Mouse (Mus musculus): ENCODE results near the gene Crnkl1.

GRCm38 (mm10) chr2:145880887-145881747 lies 53.7 kb downstream of the Crnkl1 start:
- no peak for TF ChIP-seq POLR2A (IDR thresholded peaks at IDR 0.05; ENCODE audit: borderline replicate concordance, low read depth, low read length)
- no peak for TF ChIP-seq CTCF (IDR thresholded peaks at IDR 0.05; ENCODE audit: low read depth, low read length)
